Mouse (Mus musculus) spleen, adult 2 months (tissue): Measurements from ENCODE around the gene Rcn1. TPM values are rescaled to one million over a fixed set of nuclear protein-coding genes. Genes with fewer than 3 reads are reported as not detected.

Experiments
- DNase-seq, 2 experiments: peaks; one replicate each; pipeline versions ENCODE4 v3.0.0 to v3.0.0-alpha.2; 2012 to 2021; ENCODE audit warnings: low spot score in 2 of 2, low read depth in 1 of 2
- H3K27ac ChIP-seq: fragments of 200-500 bp; 2 replicates; pipeline ENCODE4 v1.5.1; 2012; ENCODE audit warnings: low read length, inconsistent platforms; ENCODE audit not compliant: insufficient read depth
- H3K27me3 ChIP-seq: fragments of 200-500 bp; 2 replicates; pipeline ENCODE4 v1.6.1; 2012; ENCODE audit warnings: mild to moderate bottlenecking, moderate library complexity, low read length, inconsistent platforms; ENCODE audit not compliant: control insufficient read depth, insufficient read depth
- H3K36me3 ChIP-seq: fragments of 200-500 bp; 2 replicates; pipeline ENCODE4 v1.6.1; 2012; ENCODE audit warnings: mild to moderate bottlenecking, low read length, inconsistent platforms; ENCODE audit not compliant: control insufficient read depth, insufficient read depth
- H3K4me1 ChIP-seq: fragments of 200-500 bp; 2 replicates; pipeline ENCODE4 v1.6.1; 2011; ENCODE audit warnings: inconsistent platforms; ENCODE audit not compliant: control insufficient read depth, insufficient read depth, insufficient read length
- H3K4me3 ChIP-seq: fragments of 200-500 bp; 2 replicates; pipeline ENCODE4 v1.5.1; 2011; ENCODE audit warnings: mild to moderate bottlenecking, inconsistent platforms; ENCODE audit not compliant: insufficient read depth, insufficient read length; ENCODE audit errors: extremely low read depth
- CTCF ChIP-seq: fragments of 200-500 bp; IDR thresholded peaks from 2 replicates; pipeline ENCODE4 v1.5.1; 2011; ENCODE audit warnings: mild to moderate bottlenecking, inconsistent platforms; ENCODE audit not compliant: insufficient read depth, insufficient read length, insufficient replicate concordance; ENCODE audit errors: extremely low read depth
- POLR2A ChIP-seq: fragments of 200-500 bp; IDR thresholded peaks from 2 replicates; pipeline ENCODE4 v1.6.1; 2011; ENCODE audit warnings: low read depth, low read length, inconsistent platforms
- WGBS: fragments of 180-500 bp; shearing (Covaris S2); methylation state at CpG from one replicate; pipeline ENCODE4 v1.1.7; 2018; 5-methylcytosine and 5-hydroxymethylcytosine counted together
- polyA plus RNA-seq: library from polyadenylated mRNA; depleted of rRNA; stranded (reverse); fragments of >200 nt; gene quantifications from 2 replicates; pipeline ENCODE4 v1.2.3, GENCODE M21; 2012

Rcn1 gene
- polyA plus RNA-seq, 1 experiment: 5.1 TPM

- Histone ChIP-seq H3K4me3 (no peak overlapping the region), H3K27me3 (no peaks in the 10 kb centered on the region; the same call in 1 of the 2 replicates), H3K27ac (no peak overlapping the region), H3K36me3 (no peaks in the 10 kb centered on the region), H3K4me1 (no peaks in the 10 kb centered on the region)
- TF ChIP-seq CTCF: no peak
- TF ChIP-seq POLR2A: no peak
- DNase-seq: no peak
- 84% methylated on average over 5 of the region's 5 CpGs for WGBS
These were observed 26.4 kb downstream of the Rcn1 start for GRCm38 (mm10) chr2:105372727-105373126.

- WGBS: 93% methylated on average over 6 of the region's 6 CpGs
- Histone ChIP-seq H3K4me1 (no peaks in the 10 kb centered on the region), H3K36me3 (no peaks in the 10 kb centered on the region), H3K27me3 (no peaks in the 10 kb centered on the region; the same call in 1 of the 2 replicates), H3K4me3 (no peak overlapping the region), H3K27ac (no peak overlapping the region)
- no peak for TF ChIP-seq CTCF
- no peak for DNase-seq
These were observed 27.0 kb downstream of the Rcn1 start for GRCm38 (mm10) chr2:105372156-105372555.

- no peaks in the 10 kb centered on the region for H3K36me3 ChIP-seq
- TF ChIP-seq CTCF (no peak), POLR2A (no peak)
- no peak for DNase-seq
- WGBS: 53% methylated on average over 14 of the region's 14 CpGs
- H3K4me1 ChIP-seq: no peaks in the 10 kb centered on the region
- no peak overlapping the region for H3K27ac ChIP-seq
- H3K27me3 ChIP-seq: no peaks in the 10 kb centered on the region; the same call in 1 of the 2 replicates
- no peak overlapping the region for H3K4me3 ChIP-seq
These were observed 28.4 kb downstream of the Rcn1 start for GRCm38 (mm10) chr2:105370698-105371097.

- no peaks in the 10 kb centered on the region for H3K36me3 ChIP-seq
- H3K4me1 ChIP-seq: no peaks in the 10 kb centered on the region
- 41% methylated on average over 10 of the region's 10 CpGs for WGBS
- H3K4me3 ChIP-seq: no peak overlapping the region
- TF ChIP-seq POLR2A (no peak), CTCF (no peak)
- no peaks in the 10 kb centered on the region; the same call in 1 of the 2 replicates for H3K27me3 ChIP-seq
- DNase-seq: no peak
- H3K27ac ChIP-seq: no peak overlapping the region
These were observed 28.9 kb downstream of the Rcn1 start for GRCm38 (mm10) chr2:105370240-105370639.

GRCm38 (mm10) chr2:105367623-105368022 lies 31.5 kb downstream of the Rcn1 start:
- Histone ChIP-seq H3K27me3 (no peaks in the 10 kb centered on the region; the same call in 1 of the 2 replicates), H3K36me3 (no peaks in the 10 kb centered on the region), H3K4me3 (no peak overlapping the region), H3K27ac (no peak overlapping the region), H3K4me1 (no peaks in the 10 kb centered on the region)
- 33% methylated on average over 4 of the region's 4 CpGs for WGBS
- no peak for DNase-seq
- TF ChIP-seq CTCF (no peak), POLR2A (no peak)

GRCm38 (mm10) chr2:105358040-105358439 lies 41.1 kb downstream of the Rcn1 start:
- Histone ChIP-seq H3K27me3 (no peaks in the 10 kb centered on the region; the same call in 1 of the 2 replicates), H3K27ac (no peak overlapping the region), H3K4me3 (no peak overlapping the region), H3K36me3 (no peaks in the 10 kb centered on the region), H3K4me1 (no peaks in the 10 kb centered on the region)
- no peak for DNase-seq
- TF ChIP-seq POLR2A (no peak), CTCF (no peak)
- 82% methylated on average over 3 of the region's 3 CpGs for WGBS

GRCm38 (mm10) chr2:105356791-105357190 lies 42.3 kb downstream of the Rcn1 start:
- H3K27ac ChIP-seq: no peak overlapping the region
- H3K4me1 ChIP-seq: no peaks in the 10 kb centered on the region
- DNase-seq: no peak
- no peak for TF ChIP-seq POLR2A
- no peak for TF ChIP-seq CTCF
- no peaks in the 10 kb centered on the region for H3K36me3 ChIP-seq
- 79% methylated on average over 5 of the region's 5 CpGs for WGBS
- H3K4me3 ChIP-seq: no peak overlapping the region
- no peaks in the 10 kb centered on the region; the same call in 1 of the 2 replicates for H3K27me3 ChIP-seq
